Mouse (Mus musculus) kidney, adult 8-10 months (tissue): ENCODE data around the gene Slc27a2.
"Not testable (repeated sequence)": the region's sequence is repeated elsewhere in the genome, so short reads cannot be mapped to it uniquely, and the experiment has no call there.

Experiments
- DNase-seq, 2 experiments: peaks; one replicate each; pipeline ENCODE4 v3.0.0; 2022

Gene Slc27a2

DNA sequence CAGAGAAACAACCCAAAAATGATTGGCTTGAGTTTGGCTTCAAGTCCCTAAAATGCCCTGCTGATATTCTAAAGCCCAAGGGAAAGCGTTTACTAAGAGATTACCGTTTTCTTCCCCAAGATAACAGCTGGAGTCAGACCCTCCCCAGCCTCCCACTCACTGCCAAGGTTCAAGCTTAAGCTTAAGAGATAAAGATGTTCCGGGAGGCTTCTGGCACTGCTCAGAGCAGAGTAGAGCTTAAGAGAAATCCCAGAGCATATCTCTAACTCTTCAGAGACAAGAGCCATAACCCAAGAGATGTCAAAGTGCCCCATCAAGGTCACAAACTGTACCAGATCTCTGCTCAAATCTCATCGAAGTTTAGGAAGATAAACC is 54.5 kb downstream of the Slc27a2 start:
- no peak for DNase-seq

DNA sequence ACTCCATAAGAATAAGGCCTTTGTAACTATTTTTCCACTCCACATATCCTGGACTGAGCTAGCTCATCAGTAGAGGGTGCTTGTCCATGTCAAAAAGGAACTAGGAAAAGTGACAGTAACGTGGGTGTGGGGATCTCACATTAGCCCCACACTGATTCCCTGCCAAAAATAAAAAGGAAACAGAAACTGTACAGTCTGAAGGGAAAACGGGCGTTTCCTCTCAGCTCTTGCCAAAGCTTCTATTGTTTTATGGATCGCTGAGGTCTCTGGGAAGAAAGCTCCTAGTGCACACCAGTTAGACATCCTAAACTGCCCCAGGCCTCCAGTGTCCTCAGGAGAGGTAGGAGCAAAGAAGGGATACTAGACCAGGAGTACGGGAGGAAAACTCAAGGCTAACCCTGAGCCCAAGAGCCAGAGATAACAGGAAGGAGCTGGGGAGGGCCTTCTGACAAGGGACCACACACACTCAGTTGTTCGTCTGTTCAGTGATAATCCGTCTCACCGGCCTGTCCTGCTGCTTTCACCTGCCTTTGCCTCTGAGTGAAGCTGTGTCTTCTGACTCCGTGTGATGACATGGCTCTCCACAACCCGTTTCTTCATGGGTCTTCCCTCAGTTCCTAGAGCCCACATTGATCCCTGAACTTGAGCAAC is 55.5 kb downstream of the Slc27a2 start:
- DNase-seq = peak in 1 of 2 experiments; percentile 11

GRCm38 (mm10) chr2:126609600-126609999 is 57.4 kb downstream of the Slc27a2 start:
- not testable (repeated sequence) for DNase-seq

DNA sequence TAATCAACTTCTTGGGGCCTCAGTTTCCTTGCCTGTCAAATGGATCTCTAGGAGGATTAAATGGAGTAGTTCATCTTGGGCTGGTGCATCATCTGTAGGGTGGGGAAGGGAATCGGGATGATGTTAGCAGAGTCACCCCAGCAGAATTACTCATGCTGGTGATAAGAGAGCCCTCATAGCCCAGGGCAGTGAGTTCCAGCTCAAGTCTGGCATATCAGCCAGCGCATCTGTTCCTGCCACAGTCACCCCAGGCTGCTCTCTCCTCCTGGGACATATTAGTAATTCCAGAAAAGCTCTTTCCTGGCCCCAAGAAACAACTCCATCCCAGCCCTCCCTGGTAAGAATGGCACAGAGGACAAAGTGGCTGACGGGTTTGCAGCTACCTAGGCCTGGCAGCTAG is 63.1 kb downstream of the Slc27a2 start:
- no peak for DNase-seq

DNA sequence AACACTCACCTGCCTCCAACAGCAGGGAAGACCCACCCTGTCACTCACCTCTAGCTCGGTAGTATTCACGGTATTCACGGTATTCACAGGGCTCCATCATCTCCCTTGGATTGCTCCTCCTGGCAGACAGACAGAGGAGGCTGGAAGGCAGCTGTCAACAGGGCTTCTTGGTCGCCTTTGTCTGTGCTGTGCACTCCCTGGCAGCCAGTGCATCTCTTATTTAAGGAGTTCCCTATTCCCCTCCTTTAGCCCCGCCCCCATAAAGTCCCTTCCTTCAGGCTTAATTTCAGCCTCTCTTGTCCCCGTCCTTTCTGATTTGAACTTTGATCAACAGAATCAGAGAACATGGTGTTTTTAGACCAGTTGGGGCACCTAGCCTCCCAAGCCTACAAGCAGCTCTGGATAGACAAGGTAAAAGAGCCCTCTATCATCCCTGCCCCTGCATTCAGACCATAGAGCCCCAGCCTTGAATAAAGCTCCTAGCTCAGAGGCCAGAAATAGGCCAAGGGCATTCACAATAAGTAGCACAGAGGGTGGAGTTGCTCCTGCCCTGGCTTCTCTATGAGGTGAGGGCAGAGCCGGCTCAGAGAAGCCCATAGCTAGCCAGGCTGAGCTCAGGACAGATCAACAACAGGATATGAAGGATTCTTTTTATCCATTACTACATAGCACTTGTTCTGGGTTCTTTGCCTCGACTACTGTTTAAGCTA is 66.4 kb downstream of the Slc27a2 start:
- no peak for DNase-seq

- DNase-seq = no peak
Observed at GRCm38 (mm10) chr2:126619249-126619704, 67.1 kb downstream of the Slc27a2 start, which contains the start of gene Hdc. Hdc (minus strand) TSS chr2:126619299.

GRCm38 (mm10) chr2:126622455-126622854 is 70.2 kb downstream of the Slc27a2 start:
- peak; percentile 21 to 50 for DNase-seq

GRCm38 (mm10) chr2:126623138-126623537 is 70.9 kb downstream of the Slc27a2 start:
- DNase-seq = no peak

- DNase-seq = no peak
Observed at GRCm38 (mm10) chr2:126628455-126628995, 76.3 kb downstream of the Slc27a2 start.

DNA sequence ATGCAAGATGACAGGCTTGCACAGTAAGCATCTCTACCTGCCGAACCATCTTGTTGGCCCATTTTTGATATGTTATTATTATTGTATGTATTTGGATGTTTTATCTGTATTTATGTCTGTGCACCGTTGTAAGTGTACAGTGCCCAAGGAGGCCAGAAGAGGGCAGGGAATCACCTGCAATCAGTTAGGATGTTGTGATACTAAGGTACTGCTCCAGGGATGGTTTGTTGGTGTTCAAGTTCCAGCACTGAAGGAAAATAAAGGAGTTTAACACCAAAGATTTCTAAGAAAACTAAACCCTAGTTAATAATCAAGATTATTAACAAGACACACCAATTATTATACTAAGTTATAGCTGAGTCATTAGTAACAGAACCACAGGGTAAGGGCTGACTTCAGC is 81.0 kb downstream of the Slc27a2 start:
- DNase-seq = peak; percentile 35 to 53

DNA sequence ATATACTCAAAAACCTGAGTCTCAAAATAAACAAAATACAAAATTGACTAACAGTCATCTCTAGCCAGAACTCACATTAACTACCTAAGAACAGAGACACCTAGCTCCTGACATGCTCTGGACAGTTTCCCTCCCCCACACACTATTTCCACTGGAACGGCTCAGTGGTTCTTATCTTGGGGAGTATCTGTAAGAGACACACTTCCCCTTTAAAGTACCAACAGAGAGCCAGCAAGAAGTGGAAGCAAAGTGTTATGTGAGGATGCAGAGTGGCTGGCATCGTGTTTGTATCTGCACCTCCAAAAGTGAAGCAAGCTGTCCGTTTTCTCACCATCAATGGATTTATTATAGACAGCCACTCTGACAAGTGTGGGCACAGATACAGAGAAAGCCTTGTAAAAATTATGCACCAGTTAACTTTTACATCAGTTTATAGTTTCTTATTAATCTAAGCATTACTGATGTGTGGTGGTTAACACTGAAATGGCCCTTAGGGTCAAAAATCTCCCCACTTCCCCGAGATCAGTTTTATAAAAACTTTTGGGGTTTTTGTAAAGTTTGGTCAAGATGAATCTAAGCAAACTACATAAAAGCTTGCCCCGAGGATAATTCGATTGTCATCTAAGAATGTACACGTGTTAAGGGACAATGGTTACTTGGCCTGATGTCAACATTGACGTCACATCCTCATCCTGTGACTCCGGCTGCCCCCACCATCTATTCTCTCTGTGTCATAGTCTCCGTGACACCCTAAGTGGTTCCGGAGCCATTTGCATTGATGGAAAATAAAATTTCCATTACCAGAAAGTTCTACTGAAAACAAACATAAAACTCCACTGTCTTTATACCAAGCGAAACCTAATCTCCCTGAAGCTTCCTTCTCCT is 84.0 kb downstream of the Slc27a2 start:
- peak; percentile 58 to 70 for DNase-seq
